Mouse (Mus musculus) kidney, embryonic 14.5 days (tissue): ENCODE measurements around the gene Iqub. TPM values are rescaled to one million over a fixed set of nuclear protein-coding genes. Genes with fewer than 3 reads are reported as not detected.

Experiments
- ATAC-seq: fragments of 200-750 bp; cut with Nextera tagmentation; 2 replicates; pipeline ENCODE4 v1.8.0; 2017; ENCODE audit warnings: moderate number of reproducible peaks, mild to moderate bottlenecking, moderate TSS enrichment, moderate library complexity; ENCODE audit not compliant: low FRiP score, low TSS enrichment
- H3K27ac ChIP-seq: fragments of 300-500 bp; sonication (generic); 2 replicates; pipeline ENCODE4 v1.5.1; 2014; ENCODE audit warnings: low read depth, mild to moderate bottlenecking, low read length, moderate library complexity, mixed read lengths
- H3K27me3 ChIP-seq: fragments of 300-500 bp; sonication (generic); 2 replicates; pipeline ENCODE4 v1.6.1; 2014; ENCODE audit warnings: mild to moderate bottlenecking, low read length; ENCODE audit not compliant: control insufficient read depth, insufficient read depth
- H3K36me3 ChIP-seq: fragments of 300-500 bp; sonication (generic); 2 replicates; pipeline ENCODE4 v1.6.1; 2014; ENCODE audit warnings: low read length, mixed read lengths; ENCODE audit not compliant: control insufficient read depth, insufficient read depth
- H3K4me1 ChIP-seq: fragments of 300-500 bp; sonication (generic); 2 replicates; pipeline ENCODE4 v1.6.1; 2014; ENCODE audit warnings: low read length, mixed read lengths; ENCODE audit not compliant: control insufficient read depth, insufficient read depth
- H3K4me2 ChIP-seq: fragments of 300-500 bp; sonication (generic); replicated peaks from 2 replicates; pipeline ENCODE4 v1.6.1; 2014; ENCODE audit warnings: low read depth, mild to moderate bottlenecking, low read length
- H3K4me3 ChIP-seq: fragments of 300-500 bp; sonication (generic); 2 replicates; pipeline ENCODE4 v1.5.1; 2014; ENCODE audit warnings: mild to moderate bottlenecking, low read length
- H3K9ac ChIP-seq: fragments of 300-500 bp; sonication (generic); 2 replicates; pipeline ENCODE4 v1.6.1; 2014; ENCODE audit warnings: low read depth, mild to moderate bottlenecking, low read length, moderate library complexity
- H3K9me3 ChIP-seq: fragments of 300-500 bp; sonication (generic); 2 replicates; pipeline ENCODE4 v1.6.1; 2016; ENCODE audit warnings: low read length; ENCODE audit not compliant: control insufficient read depth
- WGBS: fragments of 180-500 bp; shearing (Covaris S2); extraction: QIAGEN DNeasy Blood & Tissue Kit; methylation state at CpG from one replicate; pipeline ENCODE4 v1.1.7; 2014; 5-methylcytosine and 5-hydroxymethylcytosine counted together
- polyA plus RNA-seq: library from polyadenylated mRNA; unstranded; fragments of >200 nt; fragmentation: Nextera tagmentation; extraction: Ambion mirVana; gene quantifications from 2 replicates; pipeline ENCODE4 v1.2.1, GENCODE M21; 2014

Iqub gene
- 0.07 TPM in 1 of 2 replicates, not detected in the other for polyA plus RNA-seq

DNA sequence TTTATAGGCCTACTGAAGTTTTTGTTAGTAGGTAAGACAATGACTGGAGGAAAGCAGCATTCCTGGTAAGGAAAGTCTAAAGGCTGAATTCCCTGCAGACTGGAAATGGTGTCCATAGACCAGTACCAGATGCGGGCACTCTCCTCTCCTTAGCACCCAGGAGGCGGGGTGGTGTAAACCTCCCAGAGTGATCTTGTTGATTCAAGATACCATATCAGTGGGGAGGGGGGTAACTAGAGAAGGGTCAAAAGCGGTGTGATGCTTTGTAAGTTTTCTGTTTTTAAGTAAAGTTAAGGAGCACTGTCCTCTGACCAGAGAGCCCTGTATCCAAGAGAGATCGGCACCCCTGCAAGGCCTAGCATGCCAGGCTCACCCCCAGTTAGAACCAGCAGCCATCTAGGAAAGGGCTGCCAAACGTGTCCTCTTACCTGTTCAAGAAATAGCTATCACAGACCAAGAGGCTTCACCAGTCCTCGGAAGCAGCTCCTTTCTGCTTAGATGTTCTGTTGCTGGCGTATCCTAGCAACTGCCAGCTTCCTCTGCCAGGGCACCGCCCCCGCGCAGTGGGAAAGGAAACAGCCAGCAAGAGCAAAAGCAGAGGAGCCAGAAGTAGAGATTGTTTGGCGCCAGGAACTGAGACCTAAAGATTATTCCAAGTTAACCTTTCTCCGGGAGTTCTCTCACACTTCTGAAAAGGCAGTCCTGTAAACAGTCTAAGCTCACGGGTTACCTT is at the start of gene Iqub:
Gene Iqub, minus strand, starts transcription at position 516 of the 733 bp plus-strand sequence.
- Histone ChIP-seq H3K4me1 (no peaks in the 10 kb centered on the region), H3K36me3 (peaks cover 19% of the 10 kb centered on the region), H3K4me2 (peak within 1 kb of the TSS; percentile 6; the same call in 1 of the 2 replicates), H3K9me3 (no peaks in the 10 kb centered on the region), H3K4me3 (no peak within 1 kb of the TSS), H3K27ac (no peak within 1 kb of the TSS), H3K9ac (no peak within 1 kb of the TSS), H3K27me3 (no peaks in the 10 kb centered on the region)
- ATAC-seq: peak; percentile 85
- WGBS: 22% methylated on average over 13 of the region's 13 CpGs

DNA sequence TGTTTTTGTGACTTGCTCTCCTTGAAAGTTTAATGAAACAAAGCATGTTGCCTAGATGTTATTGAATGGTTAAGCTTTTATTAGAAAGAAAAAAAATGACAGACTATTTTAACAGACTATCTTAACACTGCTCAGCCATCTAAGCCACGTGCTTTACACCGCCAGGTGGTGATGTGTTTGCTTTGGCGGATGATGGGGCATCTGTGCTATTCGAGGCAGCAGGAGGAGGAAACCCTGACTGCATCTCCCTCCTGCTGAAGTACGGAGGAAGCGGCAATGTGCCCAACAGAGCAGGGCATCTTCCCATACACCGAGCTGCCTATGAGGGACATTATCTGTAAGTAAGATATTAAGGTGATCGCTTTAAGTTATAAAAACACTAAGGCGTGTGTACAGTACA is 49.2 kb upstream of the Iqub start:
- no peak for ATAC-seq
- Histone ChIP-seq H3K36me3 (no peaks in the 10 kb centered on the region), H3K4me2 (no peak overlapping the region), H3K9me3 (no peaks in the 10 kb centered on the region), H3K9ac (no peak overlapping the region), H3K4me3 (no peak overlapping the region), H3K27me3 (no peaks in the 10 kb centered on the region), H3K4me1 (no peaks in the 10 kb centered on the region), H3K27ac (no peak overlapping the region)
- 74% methylated on average over 9 of the region's 9 CpGs for WGBS

DNA sequence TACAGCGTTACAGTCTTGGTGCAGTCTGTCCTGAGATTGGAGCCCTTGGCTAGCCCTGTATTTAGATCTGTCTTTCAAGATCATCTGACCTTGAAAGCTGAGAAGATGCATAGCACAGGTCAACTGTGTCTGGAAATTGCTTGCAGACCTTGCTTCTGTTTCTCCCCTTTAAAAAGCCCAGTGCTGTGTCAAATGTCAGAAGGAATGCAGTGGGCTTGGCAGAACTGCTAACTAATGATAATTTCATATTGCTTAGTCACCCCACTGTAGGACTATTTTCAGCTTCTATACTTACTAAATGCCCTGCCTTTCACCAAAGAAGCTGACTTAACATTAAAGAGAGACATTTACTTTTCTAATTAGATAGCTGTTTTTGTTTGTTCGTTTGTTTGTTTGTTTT is 40.6 kb upstream of the Iqub start:
- Histone ChIP-seq H3K9ac (no peak overlapping the region), H3K9me3 (no peaks in the 10 kb centered on the region), H3K4me1 (peaks cover 9% of the 10 kb centered on the region; the same call in 1 of the 2 replicates), H3K4me2 (no peak overlapping the region), H3K36me3 (no peaks in the 10 kb centered on the region), H3K27ac (no peak overlapping the region), H3K4me3 (no peak overlapping the region), H3K27me3 (no peaks in the 10 kb centered on the region)
- WGBS: 77% methylated on average over 2 of the region's 2 CpGs
- no peak for ATAC-seq

DNA sequence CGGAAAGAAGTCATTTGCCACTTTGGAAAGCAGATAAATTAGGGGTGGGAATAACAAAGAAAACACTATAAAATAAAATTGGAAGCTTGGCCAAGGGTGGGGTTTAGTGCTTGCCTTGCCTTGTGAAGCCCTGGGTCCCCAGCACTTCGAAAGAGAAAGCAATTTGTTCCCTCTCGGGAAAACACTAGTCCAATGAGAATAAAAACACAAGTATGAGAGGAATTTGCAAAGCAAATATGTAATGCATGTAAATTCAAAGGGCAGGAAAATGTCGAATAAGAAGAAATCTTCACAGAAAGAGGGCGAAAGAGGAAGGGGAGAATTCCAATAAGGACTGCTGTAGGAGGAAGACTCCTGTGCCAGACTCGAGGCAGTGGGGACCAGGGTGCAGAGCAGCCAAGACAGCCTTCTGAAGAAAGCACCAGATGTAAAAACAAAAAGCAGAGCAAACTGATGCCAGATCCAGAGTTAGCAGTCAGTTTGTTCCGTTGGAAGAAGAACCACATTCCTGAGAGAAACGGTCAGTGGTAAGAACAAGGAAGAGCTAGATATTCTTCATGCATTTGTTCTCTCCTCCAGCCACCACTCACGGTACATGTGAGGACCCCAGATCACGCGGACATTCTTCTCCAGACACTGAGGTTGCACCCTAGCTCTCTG is 39.7 kb upstream of the Iqub start:
- no peak overlapping the region for H3K4me2 ChIP-seq
- H3K9ac ChIP-seq: no peak overlapping the region
- peaks cover 9% of the 10 kb centered on the region; the same call in 1 of the 2 replicates for H3K4me1 ChIP-seq
- ATAC-seq: no peak
- H3K4me3 ChIP-seq: no peak overlapping the region
- WGBS: 66% methylated on average over 11 of the region's 11 CpGs
- H3K27ac ChIP-seq: no peak overlapping the region
- no peaks in the 10 kb centered on the region for H3K36me3 ChIP-seq
- no peaks in the 10 kb centered on the region for H3K9me3 ChIP-seq
- no peaks in the 10 kb centered on the region for H3K27me3 ChIP-seq

DNA sequence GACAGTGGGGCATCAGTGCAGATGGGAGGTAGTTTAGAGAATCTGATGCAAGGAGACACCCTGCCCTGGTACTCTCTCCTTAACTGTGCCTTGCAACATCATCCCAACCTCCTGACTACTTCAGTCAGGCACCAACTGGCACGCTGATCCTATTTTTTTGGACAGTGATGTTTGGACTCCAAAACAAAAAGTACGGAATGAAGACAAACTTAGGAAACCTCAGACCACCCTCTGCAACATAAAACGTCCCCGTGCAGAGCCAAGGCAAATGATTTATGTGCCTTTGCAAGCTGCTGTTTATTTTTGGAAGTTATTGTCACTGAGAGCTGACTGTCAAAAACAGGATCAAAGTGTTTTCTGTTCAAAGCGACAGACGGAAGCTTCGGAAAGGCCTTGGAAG is 37.2 kb upstream of the Iqub start:
- Histone ChIP-seq H3K4me2 (no peak overlapping the region), H3K27me3 (no peaks in the 10 kb centered on the region), H3K9ac (no peak overlapping the region), H3K27ac (no peak overlapping the region), H3K36me3 (no peaks in the 10 kb centered on the region), H3K9me3 (no peaks in the 10 kb centered on the region), H3K4me1 (peaks cover 9% of the 10 kb centered on the region; the same call in 1 of the 2 replicates), H3K4me3 (no peak overlapping the region)
- ATAC-seq: no peak
- 21% methylated on average over 7 of the region's 7 CpGs for WGBS

DNA sequence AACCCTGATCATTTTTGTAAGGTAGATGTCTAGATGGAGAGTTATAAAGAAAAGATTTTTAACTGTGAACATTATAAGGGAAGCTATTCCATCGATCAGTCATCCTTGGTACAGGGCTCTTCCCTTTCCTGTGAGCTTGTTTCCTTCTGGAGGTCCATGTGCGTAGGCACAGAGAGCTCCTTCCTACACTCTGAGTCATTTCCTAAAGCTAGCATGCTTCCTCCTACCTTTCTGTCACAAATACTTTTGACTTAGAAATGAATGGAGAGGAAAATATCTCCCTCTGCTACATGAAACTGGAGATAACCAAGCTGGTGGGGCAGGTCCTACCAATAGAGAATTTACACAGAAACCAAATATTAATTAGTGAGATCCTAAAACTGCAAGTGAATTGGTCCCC is 34.9 kb upstream of the Iqub start:
- Histone ChIP-seq H3K36me3 (no peaks in the 10 kb centered on the region), H3K4me3 (no peak overlapping the region), H3K4me2 (no peak overlapping the region), H3K4me1 (peaks cover 9% of the 10 kb centered on the region; the same call in 1 of the 2 replicates), H3K27ac (no peak overlapping the region), H3K9ac (no peak overlapping the region), H3K27me3 (no peaks in the 10 kb centered on the region), H3K9me3 (no peaks in the 10 kb centered on the region)
- ATAC-seq: no peak
- 84% methylated on average over 2 of the region's 2 CpGs for WGBS

DNA sequence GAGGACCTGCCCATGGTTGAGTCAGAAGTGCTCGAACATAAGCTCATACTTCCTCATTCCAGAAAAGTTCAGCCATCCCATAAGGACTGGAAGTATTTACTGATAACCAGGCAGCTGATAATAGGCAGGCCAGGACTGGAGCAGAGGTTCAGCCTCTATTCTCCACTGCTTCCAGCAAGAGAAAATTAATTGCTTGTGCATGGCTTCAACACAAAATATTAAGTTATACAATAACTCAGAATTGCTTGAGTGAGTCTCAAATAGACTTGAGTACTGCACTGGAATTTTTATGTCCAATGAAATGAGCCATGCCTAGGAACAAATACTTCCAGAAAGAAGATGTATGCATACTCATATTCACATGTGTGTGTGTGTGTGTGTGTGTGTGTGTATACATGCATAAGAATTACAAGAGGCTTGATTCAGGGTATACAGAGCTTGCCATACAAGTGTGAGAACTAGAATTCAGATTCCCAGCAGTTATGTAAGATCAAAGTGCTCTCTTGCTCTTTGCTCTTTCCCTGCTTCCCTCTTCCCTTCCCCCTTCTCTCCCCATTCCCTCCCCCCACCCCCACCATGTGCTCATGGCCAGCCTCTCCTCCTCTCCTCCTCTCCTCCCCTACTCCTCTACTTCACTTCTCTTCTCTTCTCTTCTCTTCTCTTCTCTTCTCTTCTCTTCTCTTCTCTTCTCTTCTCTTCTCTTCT is 32.0 kb upstream of the Iqub start:
- Histone ChIP-seq H3K27ac (no peak overlapping the region), H3K4me3 (no peak overlapping the region), H3K4me1 (peaks cover 3% of the 10 kb centered on the region; the same call in 1 of the 2 replicates), H3K27me3 (no peaks in the 10 kb centered on the region), H3K9me3 (no peaks in the 10 kb centered on the region), H3K36me3 (no peaks in the 10 kb centered on the region), H3K9ac (no peak overlapping the region), H3K4me2 (no peak overlapping the region)
- peak; percentile 75 for ATAC-seq
- 86% methylated on average over 1 of the region's 1 CpGs for WGBS

DNA sequence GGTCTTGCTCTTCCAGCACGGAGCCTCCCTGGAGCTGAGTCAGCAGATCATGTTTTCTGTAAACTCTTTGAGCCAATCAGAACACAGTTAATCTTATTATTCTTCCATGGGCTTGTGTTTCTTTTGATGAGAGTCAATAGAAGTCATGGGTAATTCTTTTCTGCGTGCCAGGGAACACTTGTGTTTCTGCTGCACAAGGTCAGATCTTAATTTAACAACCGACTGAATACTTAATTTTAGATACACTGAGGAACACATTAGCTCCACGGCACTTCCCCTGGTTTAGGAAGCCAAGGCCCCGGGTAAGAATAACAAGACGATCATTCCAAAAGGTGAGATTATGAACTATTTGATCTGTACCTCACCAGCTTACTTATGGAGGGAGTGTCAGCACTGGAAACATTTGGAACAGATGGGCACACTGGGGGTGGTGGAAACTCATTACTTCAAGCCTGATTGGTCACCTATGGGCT is 28.3 kb upstream of the Iqub start:
- H3K4me3 ChIP-seq: no peak overlapping the region
- H3K4me1 ChIP-seq: no peaks in the 10 kb centered on the region
- ATAC-seq: no peak
- H3K36me3 ChIP-seq: no peaks in the 10 kb centered on the region
- no peaks in the 10 kb centered on the region for H3K27me3 ChIP-seq
- no peak overlapping the region for H3K27ac ChIP-seq
- WGBS: 66% methylated on average over 6 of the region's 6 CpGs
- no peak overlapping the region for H3K4me2 ChIP-seq
- no peaks in the 10 kb centered on the region for H3K9me3 ChIP-seq
- no peak overlapping the region for H3K9ac ChIP-seq

DNA sequence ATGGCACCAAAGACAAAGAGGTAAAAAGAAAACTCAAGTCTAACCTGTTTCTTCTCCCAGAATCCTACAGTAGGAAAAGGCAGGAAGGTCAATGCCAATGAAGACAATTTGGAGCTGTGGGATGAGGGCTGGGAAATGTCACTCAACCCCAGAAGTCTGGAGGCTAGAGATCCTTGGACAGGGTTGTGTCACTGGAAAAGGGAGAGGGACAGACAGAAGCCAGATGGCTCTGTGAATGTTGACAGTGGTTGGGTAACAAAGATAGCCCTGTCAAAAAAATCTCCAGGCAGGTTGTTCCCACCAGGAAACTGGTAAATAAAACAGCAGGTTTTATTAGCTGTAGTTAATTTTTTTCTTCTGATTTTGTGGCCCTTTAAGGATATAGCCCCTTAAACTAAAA is 27.5 kb upstream of the Iqub start:
- Histone ChIP-seq H3K27ac (no peak overlapping the region), H3K4me2 (no peak overlapping the region), H3K4me3 (no peak overlapping the region), H3K4me1 (no peaks in the 10 kb centered on the region), H3K9me3 (no peaks in the 10 kb centered on the region), H3K36me3 (no peaks in the 10 kb centered on the region), H3K9ac (no peak overlapping the region), H3K27me3 (no peaks in the 10 kb centered on the region)
- ATAC-seq: no peak
